Mouse (Mus musculus) neural tube, embryonic 12.5 days (tissue): ENCODE data around the gene 1700013G24Rik. TPM values are rescaled to one million over a fixed set of nuclear protein-coding genes. Genes with fewer than 3 reads are reported as not detected.
A peak's percentile ranks its signal among the peaks of the same experiment; 100 is the strongest.

Experiments
- ATAC-seq: fragments of 200-750 bp; cut with Nextera tagmentation; 2 replicates; pipeline ENCODE4 v1.8.0; 2017; ENCODE audit warnings: low read depth, mild to moderate bottlenecking, moderate TSS enrichment, moderate library complexity; ENCODE audit not compliant: low FRiP score
- H3K27ac ChIP-seq: fragments of 300-500 bp; sonication (generic); 2 replicates; pipeline ENCODE4 v1.5.1; 2016
- H3K27me3 ChIP-seq: fragments of 300-500 bp; sonication (generic); replicated peaks from 2 replicates; pipeline ENCODE4 v1.6.1; 2016; ENCODE audit warnings: mild to moderate bottlenecking
- H3K36me3 ChIP-seq: fragments of 300-500 bp; sonication (generic); 2 replicates; pipeline ENCODE4 v1.6.1; 2016; ENCODE audit warnings: mild to moderate bottlenecking
- H3K4me1 ChIP-seq: fragments of 300-500 bp; sonication (generic); 2 replicates; pipeline ENCODE4 v1.6.1; 2016
- H3K4me2 ChIP-seq: fragments of 300-500 bp; sonication (generic); replicated peaks from 2 replicates; pipeline ENCODE4 v1.6.1; 2016; ENCODE audit warnings: mild to moderate bottlenecking
- H3K4me3 ChIP-seq: fragments of 300-500 bp; sonication (generic); 2 replicates; pipeline ENCODE4 v1.5.1; 2016
- H3K9ac ChIP-seq: fragments of 300-500 bp; sonication (generic); 2 replicates; pipeline ENCODE4 v1.6.1; 2016; ENCODE audit warnings: mild to moderate bottlenecking
- H3K9me3 ChIP-seq: fragments of 300-500 bp; sonication (generic); 2 replicates; pipeline ENCODE4 v1.6.1; 2016; ENCODE audit warnings: mild to moderate bottlenecking
- WGBS: fragments of 180-500 bp; shearing (Covaris S2); methylation state at CpG from one replicate; pipeline ENCODE4 v1.1.7; 2016; 5-methylcytosine and 5-hydroxymethylcytosine counted together
- polyA plus RNA-seq: library from polyadenylated mRNA; unstranded; fragments of >200 nt; fragmentation: Nextera tagmentation; extraction: Ambion mirVana; gene quantifications from 2 replicates; pipeline ENCODE4 v1.2.1, GENCODE M21; 2016

Gene 1700013G24Rik
- polyA plus RNA-seq, 1 experiment from 2014 or later, result not detected

GRCm38 (mm10) chr4:137460676-137461075 is 7.6 kb downstream of the 1700013G24Rik start:
- no peaks in the 10 kb centered on the region for H3K4me1 ChIP-seq
- ATAC-seq, result no peak
- 71% methylated on average over 14 of the region's 14 CpGs for WGBS
- no peak overlapping the region for H3K27ac ChIP-seq
- H3K9ac ChIP-seq, result no peak overlapping the region
- no peak overlapping the region for H3K4me3 ChIP-seq
- no peaks in the 10 kb centered on the region for H3K27me3 ChIP-seq
- H3K9me3 ChIP-seq, result no peaks in the 10 kb centered on the region; the same call in 1 of the 2 replicates
- H3K4me2 ChIP-seq, result no peak overlapping the region
- H3K36me3 ChIP-seq, result no peaks in the 10 kb centered on the region

- ATAC-seq, result no peak
- Histone ChIP-seq H3K4me3 (no peak overlapping the region), H3K9ac (no peak overlapping the region), H3K36me3 (no peaks in the 10 kb centered on the region), H3K4me1 (no peaks in the 10 kb centered on the region), H3K9me3 (no peaks in the 10 kb centered on the region; the same call in 1 of the 2 replicates), H3K27ac (no peak overlapping the region), H3K27me3 (no peaks in the 10 kb centered on the region), H3K4me2 (no peak overlapping the region)
- 74% methylated on average over 4 of the region's 4 CpGs for WGBS
These were observed 8.1 kb downstream of the 1700013G24Rik start for GRCm38 (mm10) chr4:137461217-137461616.

DNA sequence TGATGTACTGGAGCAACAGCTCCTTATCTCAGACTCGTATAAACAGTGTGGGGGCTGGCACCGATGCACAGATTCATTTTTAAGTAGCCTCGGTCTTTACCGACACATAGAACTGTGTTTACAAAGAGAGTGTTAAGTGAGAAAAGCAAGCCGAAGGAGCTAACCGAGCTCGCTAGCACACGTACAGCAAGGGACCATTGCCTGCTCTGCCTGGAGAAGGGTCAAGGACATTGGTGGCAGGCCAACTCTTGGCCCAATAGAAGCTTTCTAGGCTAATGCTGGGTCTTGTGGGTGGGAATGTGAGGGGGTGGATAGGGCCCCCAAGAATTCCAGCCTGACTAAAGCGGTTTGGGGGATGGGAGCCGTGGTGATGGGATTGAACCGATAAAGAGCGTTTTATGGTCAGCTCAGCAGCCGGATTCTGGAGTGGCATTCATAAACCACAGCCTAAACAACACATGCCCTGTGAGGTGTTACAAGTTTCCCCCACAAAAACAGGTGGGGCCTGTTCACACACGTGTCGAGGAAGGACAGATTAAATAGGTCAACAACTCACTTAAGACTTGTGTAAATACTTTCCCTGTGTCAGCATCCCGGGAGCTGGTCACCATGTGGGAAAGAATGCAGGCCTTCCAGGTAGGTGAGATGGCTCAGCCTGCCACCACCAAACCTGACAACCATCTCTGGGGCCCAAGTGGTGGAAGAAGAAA is 9.1 kb downstream of the 1700013G24Rik start:
- 88% methylated on average over 16 of the region's 16 CpGs for WGBS
- H3K4me1 ChIP-seq, result no peaks in the 10 kb centered on the region
- no peaks in the 10 kb centered on the region; the same call in 1 of the 2 replicates for H3K9me3 ChIP-seq
- no peak overlapping the region for H3K4me2 ChIP-seq
- H3K36me3 ChIP-seq, result no peaks in the 10 kb centered on the region
- H3K4me3 ChIP-seq, result no peak overlapping the region
- no peaks in the 10 kb centered on the region for H3K27me3 ChIP-seq
- no peak overlapping the region for H3K9ac ChIP-seq
- no peak overlapping the region for H3K27ac ChIP-seq
- ATAC-seq, result no peak

DNA sequence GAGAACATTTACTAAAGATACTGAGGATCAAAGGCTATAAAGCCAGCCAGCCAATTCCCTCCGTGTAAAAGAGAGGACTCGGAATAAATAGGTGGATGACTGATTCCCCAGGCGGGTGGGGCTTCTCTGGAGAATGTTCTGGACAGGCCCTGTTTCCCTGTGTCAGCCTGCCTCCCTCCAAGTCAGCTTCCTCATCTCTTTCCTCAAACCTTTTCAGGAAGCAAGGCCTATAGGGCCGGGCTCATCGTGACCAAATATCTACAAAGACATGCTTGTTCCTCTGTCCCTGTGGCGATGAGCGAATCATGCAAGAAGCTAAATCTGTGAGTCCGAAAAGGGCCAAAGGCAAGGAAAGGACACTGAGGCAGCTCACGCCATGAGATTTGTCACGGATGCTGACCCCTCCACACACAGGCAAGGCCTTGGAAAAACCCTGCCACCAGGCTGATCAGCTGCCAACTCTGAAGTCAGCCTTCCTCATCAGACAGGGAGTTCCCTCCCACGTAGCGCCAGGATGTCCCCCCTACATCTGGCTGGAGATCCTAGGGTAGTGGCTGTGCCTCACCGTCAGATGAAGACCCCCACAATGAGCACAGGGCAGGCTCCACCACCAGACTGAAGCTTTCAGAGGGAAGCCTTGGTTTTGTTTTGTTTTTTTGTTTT is 12.2 kb downstream of the 1700013G24Rik start:
- H3K27ac ChIP-seq, result no peak overlapping the region
- no peak overlapping the region for H3K9ac ChIP-seq
- WGBS, result 73% methylated on average over 13 of the region's 13 CpGs

GRCm38 (mm10) chr4:137466991-137467390 is 13.9 kb downstream of the 1700013G24Rik start:
- no peak overlapping the region for H3K27ac ChIP-seq

More for the DNA sequence above, 12.2 kb downstream of the 1700013G24Rik start:
- Histone ChIP-seq H3K36me3 (no peaks in the 10 kb centered on the region), H3K4me2 (no peak overlapping the region), H3K4me1 (peaks cover 21% of the 10 kb centered on the region), H3K9me3 (no peaks in the 10 kb centered on the region), H3K4me3 (no peak overlapping the region), H3K27me3 (no peaks in the 10 kb centered on the region)
- ATAC-seq, result no peak

GRCm38 (mm10) chr4:137467525-137467924 is 14.4 kb downstream of the 1700013G24Rik start:
- Histone ChIP-seq H3K27ac (no peak overlapping the region), H3K9ac (no peak overlapping the region), H3K4me2 (no peak overlapping the region; the same call in 1 of the 2 replicates), H3K36me3 (no peaks in the 10 kb centered on the region), H3K9me3 (no peaks in the 10 kb centered on the region), H3K27me3 (no peaks in the 10 kb centered on the region), H3K4me1 (peaks cover 30% of the 10 kb centered on the region), H3K4me3 (no peak overlapping the region)
- WGBS, result 84% methylated on average over 2 of the region's 2 CpGs
- ATAC-seq, result no peak

More at GRCm38 (mm10) chr4:137466991-137467390, 13.9 kb downstream of the 1700013G24Rik start:
- Histone ChIP-seq H3K9ac (no peak overlapping the region), H3K4me3 (no peak overlapping the region), H3K4me1 (peaks cover 30% of the 10 kb centered on the region), H3K27me3 (no peaks in the 10 kb centered on the region), H3K36me3 (no peaks in the 10 kb centered on the region), H3K4me2 (no peak overlapping the region), H3K9me3 (no peaks in the 10 kb centered on the region)
- WGBS, result 80% methylated on average over 4 of the region's 4 CpGs
- ATAC-seq, result no peak

DNA sequence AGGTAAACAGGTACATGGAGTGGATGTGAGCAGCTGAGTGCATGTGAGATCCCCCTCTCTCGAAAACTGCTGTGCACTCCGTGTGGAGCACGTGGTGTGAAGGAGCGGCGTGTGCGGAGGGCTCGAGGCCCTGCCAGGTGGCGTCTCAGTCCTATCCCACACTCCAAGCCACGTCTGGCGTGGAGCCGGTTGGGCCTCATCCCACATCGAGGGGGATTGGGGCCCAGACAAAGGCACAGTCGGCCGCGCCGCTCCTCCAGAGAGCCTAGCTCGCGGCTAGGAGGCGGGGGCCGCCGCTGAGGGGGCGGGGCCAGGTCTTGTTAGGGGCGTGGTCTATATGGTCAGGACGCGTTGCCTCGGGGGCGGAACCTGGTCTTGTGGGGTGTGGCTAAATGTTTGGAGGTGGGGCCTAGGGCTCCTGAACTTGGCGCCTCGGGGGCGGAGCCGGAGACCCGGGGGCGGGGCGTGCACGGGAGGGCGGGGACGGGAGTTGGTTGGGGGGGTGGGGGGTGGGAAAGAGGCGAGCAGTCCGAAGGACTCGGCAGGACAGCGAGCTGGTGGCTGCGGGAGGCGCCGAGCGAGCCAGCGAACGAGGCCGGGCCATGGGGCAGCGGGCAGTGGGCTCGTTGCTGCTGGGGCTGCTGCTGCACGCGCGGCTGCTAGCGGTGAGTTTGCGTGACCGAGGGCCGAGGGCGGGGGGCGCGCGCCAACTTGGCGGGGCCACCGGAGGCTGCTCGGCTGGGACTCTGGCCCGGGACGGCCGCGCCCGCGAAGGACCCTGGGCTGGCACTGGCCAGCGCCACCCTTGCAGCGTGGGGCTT is 15.4 kb downstream of the 1700013G24Rik start, which contains the start of gene Hspg2:
Hspg2 (plus strand) TSS at position 510 of the 821 bp plus-strand sequence.
- H3K27ac ChIP-seq, result no peak within 1 kb of the TSS
- peak within 1 kb of the TSS; percentile 69 for H3K9ac ChIP-seq
- peak; percentile 88 for ATAC-seq
- peak within 1 kb of the TSS; percentile 61 for H3K4me3 ChIP-seq
- no peaks in the 10 kb centered on the region for H3K9me3 ChIP-seq
- WGBS, result under 1% methylated on average over 69 of the region's 72 CpGs
- H3K36me3 ChIP-seq, result no peaks in the 10 kb centered on the region
- H3K4me2 ChIP-seq, result peak within 1 kb of the TSS; percentile 96
- H3K27me3 ChIP-seq, result no peaks in the 10 kb centered on the region
- peaks cover 30% of the 10 kb centered on the region for H3K4me1 ChIP-seq

GRCm38 (mm10) chr4:137469081-137469844 is 16.2 kb downstream of the 1700013G24Rik start:
- Histone ChIP-seq H3K27me3 (no peaks in the 10 kb centered on the region), H3K9me3 (no peaks in the 10 kb centered on the region), H3K4me3 (peak overlapping the region; percentile 61), H3K9ac (peak overlapping the region; percentile 69), H3K4me1 (peaks cover 30% of the 10 kb centered on the region), H3K36me3 (no peaks in the 10 kb centered on the region), H3K27ac (no peak overlapping the region), H3K4me2 (peak overlapping the region; percentile 96)
- peak; percentile 24; the same call in 1 of the 2 replicates for ATAC-seq
- WGBS, result 4% methylated on average over 20 of the region's 20 CpGs

DNA sequence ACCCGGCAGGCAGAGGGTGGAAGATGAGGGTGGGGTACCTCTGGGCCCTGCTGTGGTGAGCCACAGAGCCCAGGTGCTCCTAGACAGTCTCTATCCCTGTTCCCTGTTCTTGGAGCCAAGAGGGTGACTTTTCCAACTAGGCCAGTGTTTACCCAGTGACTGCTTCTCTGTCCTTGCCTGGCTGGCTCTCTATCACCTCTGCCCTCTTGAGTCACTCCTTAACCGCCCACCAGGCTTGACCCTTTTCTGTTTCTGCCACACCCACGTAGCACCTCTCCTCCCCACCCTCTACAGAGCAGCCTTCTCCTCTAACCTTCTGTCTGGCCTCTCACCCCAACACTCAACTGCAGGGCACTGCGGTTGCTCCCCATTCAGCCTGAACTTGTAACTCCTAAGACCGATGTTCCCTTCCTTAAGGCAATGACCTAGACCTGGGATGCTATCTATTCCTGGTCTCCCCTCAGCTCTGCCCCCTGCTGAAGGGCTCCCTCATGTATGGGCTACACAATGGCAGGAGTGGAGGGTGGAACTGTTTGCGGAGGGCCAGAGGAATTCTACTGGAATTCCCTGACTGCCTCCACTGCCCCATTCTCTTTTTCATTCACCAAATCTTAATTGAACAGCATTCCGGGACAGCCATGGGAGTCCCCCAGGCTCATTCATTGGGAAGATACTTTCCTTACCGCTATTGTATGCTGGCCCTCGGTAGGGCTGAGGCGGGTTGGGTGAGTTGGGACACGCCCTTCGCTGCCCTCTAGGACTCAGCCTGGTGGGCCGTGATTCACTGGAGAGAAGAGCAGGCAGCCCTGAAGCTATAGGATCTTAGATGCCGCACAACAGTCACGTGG is 17.0 kb downstream of the 1700013G24Rik start:
- ATAC-seq, result 0 out of 2 replicates have a peak, but pooled peaks have one; percentile 21
- no peaks in the 10 kb centered on the region for H3K27me3 ChIP-seq
- no peak overlapping the region for H3K27ac ChIP-seq
- H3K4me2 ChIP-seq, result peak overlapping the region; percentile 96
- no peak overlapping the region; the same call in 1 of the 2 replicates for H3K9ac ChIP-seq
- H3K4me1 ChIP-seq, result peaks cover 30% of the 10 kb centered on the region
- peak overlapping the region; percentile 61 for H3K4me3 ChIP-seq
- no peaks in the 10 kb centered on the region for H3K36me3 ChIP-seq
- no peaks in the 10 kb centered on the region for H3K9me3 ChIP-seq
- 37% methylated on average over 15 of the region's 15 CpGs for WGBS

GRCm38 (mm10) chr4:137470701-137471317 is 17.7 kb downstream of the 1700013G24Rik start:
- no peaks in the 10 kb centered on the region for H3K36me3 ChIP-seq
- H3K4me2 ChIP-seq, result peak overlapping the region; percentile 96
- no peak overlapping the region for H3K9ac ChIP-seq
- H3K9me3 ChIP-seq, result no peaks in the 10 kb centered on the region
- WGBS, result 73% methylated on average over 9 of the region's 9 CpGs
- no peak overlapping the region for H3K4me3 ChIP-seq
- H3K27me3 ChIP-seq, result no peaks in the 10 kb centered on the region
- no peak for ATAC-seq
- H3K4me1 ChIP-seq, result peaks cover 30% of the 10 kb centered on the region
- H3K27ac ChIP-seq, result no peak overlapping the region
